ENCODE assay signal across 31 mouse cellular contexts in genomic region chr1:191787379-191787778, GRCm38 (mm10). TPM values are rescaled to one million over a fixed set of nuclear protein-coding genes. Genes with fewer than 3 reads are reported as not detected.
A peak's percentile ranks its signal among the peaks of the same experiment; 100 is the strongest.
DNase-seq lines count a peak whose midpoint lies in the region; ATAC-seq and TF ChIP-seq lines count a peak whose summit lies in the region.
"Had no signal": no experiment of that assay in that cellular context is flagged by ENCODE, and none has a peak within 500 bp of the region (broad histone marks: within the 10 kb centered on the region; RNA-seq: fewer than 3 reads in every experiment).

No protein-coding gene starts in this region.

- no peak for TF ChIP-seq POLR2A in cerebellum, adult 2 months (IDR thresholded peaks at IDR 0.05; ENCODE audit: borderline replicate concordance, insufficient read depth, low read length)

- H3K4me2 ChIP-seq in kidney, embryonic 15.5 days: no peak overlapping the region
- no peak overlapping the region for H3K4me2 ChIP-seq in kidney, embryonic 16.5 days (replicated peaks; ENCODE audit: low read depth, low read length)
- no peak overlapping the region for H3K4me2 ChIP-seq in midbrain, embryonic 11.5 days
- H3K4me2 ChIP-seq in midbrain, embryonic 16.5 days (ENCODE audit: low read length): no peak overlapping the region
- H3K4me2 ChIP-seq: embryonic facial prominence, embryonic 12.5 days; heart, embryonic 13.5 days; hindbrain, embryonic 15.5 days; liver, embryonic 12.5 days; midbrain, embryonic 12.5 days had no signal

- peaks cover 6% of the 10 kb centered on the region for H3K9me3 ChIP-seq in kidney, embryonic 15.5 days (replicated peaks)
- peaks cover 9% of the 10 kb centered on the region for H3K9me3 ChIP-seq in kidney, embryonic 16.5 days (ENCODE audit: low read length)
- H3K9me3 ChIP-seq in midbrain, embryonic 11.5 days (ENCODE audit: control insufficient read depth, low read length): no peaks in the 10 kb centered on the region
- no peaks in the 10 kb centered on the region for H3K9me3 ChIP-seq in midbrain, embryonic 16.5 days (replicated peaks; ENCODE audit: control insufficient read depth, low read length, poor library complexity, severe bottlenecking)
- H3K9me3 ChIP-seq: hindbrain, embryonic 15.5 days; liver, embryonic 12.5 days had no signal

- peak in 1 of 2 experiments; percentile 25 for DNase-seq in cerebellum, adult 2 months
- DNase-seq in cerebellum, adult 9-11 months: no peak
- peak; percentile 49 for DNase-seq in midbrain, embryonic 11.5 days (ENCODE audit: low spot score, missing footprints)
- DNase-seq in ovary, postnatal 14 days (ENCODE audit: low spot score): no peak
- DNase-seq: adrenal gland, adult 2 months; adrenal gland, postnatal 36 days; cerebellum, adult 8-10 months; cerebellum, postnatal 36 days; embryo, embryonic 11 days; gastrocnemius, adult 2 months; gastrocnemius, postnatal 36 days; heart, adult 2 months; heart, postnatal 10 days; kidney, adult 2 months; kidney, postnatal 25 days; lung, postnatal 36 days; retina, postnatal 1 day; spleen, adult 18-20 months; thymus, postnatal 14 days had no signal

- H3K27ac ChIP-seq in cerebellum, adult 2 months (ENCODE audit: insufficient read depth, low read length): peak overlapping the region; percentile 72; the same call in 1 of the 2 replicates
- H3K27ac ChIP-seq in kidney, embryonic 15.5 days: no peak overlapping the region
- no peak overlapping the region for H3K27ac ChIP-seq in kidney, embryonic 16.5 days (ENCODE audit: low read length)
- H3K27ac ChIP-seq in midbrain, embryonic 11.5 days (ENCODE audit: low read depth, low read length): no peak overlapping the region
- no peak overlapping the region for H3K27ac ChIP-seq in midbrain, embryonic 16.5 days (ENCODE audit: low read length)
- H3K27ac ChIP-seq: embryonic facial prominence, embryonic 12.5 days; gastrocnemius, adult 2 months; heart, adult 2 months; heart, embryonic 13.5 days; hindbrain, embryonic 15.5 days; liver, embryonic 12.5 days; midbrain, embryonic 12.5 days had no signal

- TF ChIP-seq CTCF in cerebellum, adult 2 months (IDR thresholded peaks at IDR 0.05; ENCODE audit: borderline replicate concordance, insufficient read depth, low read depth, low read length): no peak

- ATAC-seq in kidney, embryonic 15.5 days (replicated peaks; ENCODE audit: low FRiP score): 0 out of 2 replicates have a peak, but pooled peaks have one; percentile 58
- no peak for ATAC-seq in kidney, embryonic 16.5 days (ENCODE audit: low FRiP score, low TSS enrichment)
- no peak for ATAC-seq in midbrain, embryonic 11.5 days (ENCODE audit: low FRiP score)
- no peak for ATAC-seq in midbrain, embryonic 16.5 days
- ATAC-seq: activated CD4-positive, CD25-positive, alpha-beta regulatory T cell, adult 4 months; forebrain, embryonic 14.5 days; liver, embryonic 12.5 days; liver, postnatal 0 days had no signal

- WGBS in cerebellum, adult 2 months: 31% methylated on average over 4 of the region's 4 CpGs
- 33% methylated on average over 4 of the region's 4 CpGs for WGBS in kidney, embryonic 15.5 days
- 33% methylated on average over 3 of the region's 4 CpGs for WGBS in kidney, embryonic 16.5 days
- WGBS in midbrain, embryonic 11.5 days: 42% methylated on average over 3 of the region's 4 CpGs
- WGBS in midbrain, embryonic 16.5 days: 27% methylated on average over 4 of the region's 4 CpGs

- H3K4me1 ChIP-seq in cerebellum, adult 2 months (ENCODE audit: control insufficient read depth, insufficient read depth, low read length): no peaks in the 10 kb centered on the region
- H3K4me1 ChIP-seq in kidney, embryonic 15.5 days: no peaks in the 10 kb centered on the region
- H3K4me1 ChIP-seq in kidney, embryonic 16.5 days (ENCODE audit: insufficient read depth, low read length): 0 out of 2 replicates have a peak, but pooled peaks cover 4% of the 10 kb centered on the region
- H3K4me1 ChIP-seq in midbrain, embryonic 11.5 days (ENCODE audit: control insufficient read depth, insufficient read depth, low read length): no peaks in the 10 kb centered on the region
- no peaks in the 10 kb centered on the region for H3K4me1 ChIP-seq in midbrain, embryonic 16.5 days (ENCODE audit: control insufficient read depth, insufficient read depth, low read length)
- H3K4me1 ChIP-seq: embryonic facial prominence, embryonic 12.5 days; hindbrain, embryonic 15.5 days; liver, embryonic 12.5 days; midbrain, embryonic 12.5 days had no signal

- H3K36me3 ChIP-seq in kidney, embryonic 15.5 days: no peaks in the 10 kb centered on the region; the same call in 1 of the 2 replicates
- H3K36me3 ChIP-seq in kidney, embryonic 16.5 days (ENCODE audit: insufficient read depth, low read length): no peaks in the 10 kb centered on the region
- H3K36me3 ChIP-seq in midbrain, embryonic 11.5 days (ENCODE audit: control insufficient read depth, insufficient read depth, low read length): no peaks in the 10 kb centered on the region
- no peaks in the 10 kb centered on the region for H3K36me3 ChIP-seq in midbrain, embryonic 16.5 days (ENCODE audit: control insufficient read depth, insufficient read depth, low read length)
- H3K36me3 ChIP-seq: embryonic facial prominence, embryonic 12.5 days; hindbrain, embryonic 15.5 days; liver, embryonic 12.5 days; midbrain, embryonic 12.5 days had no signal

- H3K4me3 ChIP-seq in cerebellum, adult 2 months (replicated peaks; ENCODE audit: insufficient read depth, low read depth, low read length): no peak overlapping the region
- no peak overlapping the region for H3K4me3 ChIP-seq in kidney, embryonic 15.5 days (replicated peaks)
- H3K4me3 ChIP-seq in kidney, embryonic 16.5 days (ENCODE audit: low read length): no peak overlapping the region
- no peak overlapping the region for H3K4me3 ChIP-seq in midbrain, embryonic 11.5 days (ENCODE audit: low read depth, low read length)
- H3K4me3 ChIP-seq in midbrain, embryonic 16.5 days (ENCODE audit: low read depth, low read length): no peak overlapping the region
- H3K4me3 ChIP-seq: embryonic facial prominence, embryonic 12.5 days; gastrocnemius, adult 2 months; heart, adult 2 months; heart, embryonic 13.5 days; hindbrain, embryonic 15.5 days; liver, embryonic 12.5 days; midbrain, embryonic 12.5 days had no signal

- H3K27me3 ChIP-seq in cerebellum, adult 2 months (ENCODE audit: control insufficient read depth, insufficient read depth, low read length): no peaks in the 10 kb centered on the region
- H3K27me3 ChIP-seq in kidney, embryonic 15.5 days: no peaks in the 10 kb centered on the region
- no peaks in the 10 kb centered on the region for H3K27me3 ChIP-seq in kidney, embryonic 16.5 days (ENCODE audit: insufficient read depth, low read length)
- no peaks in the 10 kb centered on the region for H3K27me3 ChIP-seq in midbrain, embryonic 11.5 days (ENCODE audit: control insufficient read depth, insufficient read depth, low read length)
- H3K27me3 ChIP-seq in midbrain, embryonic 16.5 days (ENCODE audit: control insufficient read depth, insufficient read depth, low read depth, low read length): no peaks in the 10 kb centered on the region
- H3K27me3 ChIP-seq: CH12.LX; embryonic facial prominence, embryonic 12.5 days; heart, embryonic 13.5 days; hindbrain, embryonic 15.5 days; liver, embryonic 12.5 days; midbrain, embryonic 12.5 days had no signal

- no peak overlapping the region for H3K9ac ChIP-seq in kidney, embryonic 15.5 days
- H3K9ac ChIP-seq in kidney, embryonic 16.5 days (replicated peaks; ENCODE audit: low read length): no peak overlapping the region
- H3K9ac ChIP-seq in midbrain, embryonic 11.5 days (ENCODE audit: low read length): no peak overlapping the region
- no peak overlapping the region for H3K9ac ChIP-seq in midbrain, embryonic 16.5 days (ENCODE audit: low read depth, low read length)
- H3K9ac ChIP-seq: embryonic facial prominence, embryonic 12.5 days; heart, embryonic 13.5 days; hindbrain, embryonic 15.5 days; liver, embryonic 12.5 days; liver, postnatal 0 days; midbrain, embryonic 12.5 days had no signal

RNA-seq across cellular contexts. Expression of gene Nek2, which starts 33.9 kb away (rescaled TPM):
- 4.5 and 5.0 TPM in 2 replicates for polyA plus RNA-seq in cerebellum, adult 2 months (2012; rRNA removed)
- polyA plus RNA-seq in kidney, embryonic 15.5 days (2015; fragmentation: Nextera tagmentation; extraction: Ambion mirVana): 44.5 and 45.1 TPM in 2 replicates
- polyA plus RNA-seq in kidney, embryonic 16.5 days (2015; fragmentation: Nextera tagmentation; extraction: Ambion mirVana): 50.8 and 52.3 TPM in 2 replicates
- polyA plus RNA-seq in midbrain, embryonic 11.5 days (2014; fragmentation: Nextera tagmentation; extraction: Ambion mirVana): 46.5 and 51.7 TPM in 2 replicates
- 4.7 and 6.0 TPM in 2 replicates for polyA plus RNA-seq in midbrain, embryonic 16.5 days (2015; fragmentation: Nextera tagmentation; extraction: Ambion mirVana)
